Mouse (Mus musculus) MEL (cell line): ENCODE data around the gene Ncoa6.

Experiments
- EP300 ChIP-seq, 2 experiments: IDR thresholded peaks; 2 replicates each; pipeline ENCODE4 v1.6.1; 2011; ENCODE audit warnings: improper control_type of control experiment in 2 of 2, low read length in 2 of 2, low read depth in 1 of 2, mild to moderate bottlenecking in 1 of 2
- MYC ChIP-seq: IDR thresholded peaks from 2 replicates; pipeline ENCODE4 v1.6.1; 2011; ENCODE audit warnings: low read depth, mild to moderate bottlenecking, low read length, improper control_type of control experiment, moderate library complexity
- SMC3 ChIP-seq: IDR thresholded peaks from 2 replicates; pipeline ENCODE4 v1.6.1; 2011; ENCODE audit warnings: low read depth, low read length, improper control_type of control experiment
- TAL1 ChIP-seq: IDR thresholded peaks from 2 replicates; pipeline ENCODE4 v1.6.1; 2012; ENCODE audit warnings: mild to moderate bottlenecking, inconsistent platforms, low read length, moderate library complexity, mixed read lengths

- no peak for TF ChIP-seq EP300 (IDR thresholded peaks at IDR 0.05; ENCODE audit: low read depth in 1 of 2, low read length in 2 of 2)
- no peak for TF ChIP-seq TAL1
- no peak for TF ChIP-seq MYC
- TF ChIP-seq SMC3 = no peak
Observed at GRCm38 (mm10) chr2:155420911-155421310, 52.8 kb downstream of the Ncoa6 start.
